Mouse (Mus musculus): ENCODE measurements at regions not wholly inside any gene's neighbourhood (a gene's known extent, or its start where the extent isn't known, plus 50 kb on each side); places are given as distances from the start of the nearest gene placed in this dataset.

- TF ChIP-seq GATA1 (IDR thresholded peaks at IDR 0.05; ENCODE audit: low read length), result no peak
- TF ChIP-seq TAL1 (IDR thresholded peaks at IDR 0.05; ENCODE audit: low read length), result no peak
These were observed 234.7 kb downstream of the Cd83 start for GRCm38 (mm10) chr13:44019304-44019583.

Measured in erythroblast, embryonic 14.5 days (primary cell).